Mouse (Mus musculus) liver, embryonic 14.5 days (tissue): ENCODE data around the gene Lama5.

Experiments
- CTCF ChIP-seq: IDR thresholded peaks from 2 replicates; pipeline ENCODE4 v1.5.1; 2016; ENCODE audit warnings: antibody characterized with exemption, low read depth, control low read depth
- EP300 ChIP-seq: IDR thresholded peaks from 2 replicates; pipeline ENCODE4 v1.6.1; 2016; ENCODE audit warnings: antibody characterized with exemption, low read depth

DNA sequence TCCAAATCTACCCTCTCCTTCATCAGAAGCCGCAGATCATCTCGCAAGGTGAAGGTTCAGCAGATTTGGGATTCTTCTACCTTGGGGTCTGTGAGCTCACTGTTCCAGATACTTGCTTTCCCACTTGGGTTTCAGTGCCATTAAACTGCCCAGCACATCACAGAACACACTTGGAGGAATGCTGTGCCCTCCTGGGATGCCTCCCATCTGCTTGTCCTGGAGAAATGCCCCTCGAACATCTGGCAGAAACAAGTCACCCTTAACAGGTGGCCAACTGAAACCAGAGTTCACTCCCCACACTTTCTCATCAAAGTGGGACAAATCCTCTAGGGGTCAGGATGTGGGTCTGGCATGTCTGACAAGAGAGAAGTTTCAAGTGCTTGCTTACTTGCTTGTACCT, 67.0 kb downstream of the Lama5 start:
- TF ChIP-seq CTCF (no peak), EP300 (no peak)
